Mouse (Mus musculus) megakaryocyte, embryonic 14.5 days (primary cell): ENCODE data around the gene Sema4a.

Experiments used
- FLI1 ChIP-seq: IDR thresholded peaks from 2 replicates; pipeline ENCODE4 v1.6.1; 2012; ENCODE audit warnings: low read length, inconsistent platforms, mixed read lengths
- GATA1 ChIP-seq: IDR thresholded peaks from 3 replicates; pipeline ENCODE4 v1.6.1; 2012; ENCODE audit warnings: mixed read lengths, low read length, inconsistent platforms, borderline replicate concordance

DNA sequence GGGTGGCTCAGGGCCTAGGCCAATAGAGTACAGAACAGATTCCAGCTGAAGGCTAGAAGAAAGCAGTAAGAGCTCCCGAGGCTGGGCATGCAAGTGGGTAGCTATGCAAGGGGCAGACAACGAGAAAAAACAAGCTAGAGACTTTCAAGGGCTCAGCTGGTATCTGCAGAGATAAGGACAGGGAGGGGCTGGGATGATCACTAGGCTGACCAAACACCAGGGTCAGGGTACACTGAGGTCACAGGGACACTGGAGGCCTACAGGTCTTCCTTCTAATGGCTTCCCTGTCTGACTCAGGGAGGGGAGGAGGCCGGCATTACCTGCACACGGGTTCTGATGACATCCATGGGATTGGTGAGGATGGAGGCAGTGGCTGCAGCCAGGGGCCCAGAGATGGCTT, 45.3 kb downstream of the Sema4a start:
- TF ChIP-seq FLI1 (no peak), GATA1 (no peak)
